Mouse (Mus musculus) liver (tissue): Measurements from ENCODE around the gene Nr2e3.
"Not testable (repeated sequence)": the region's sequence is repeated elsewhere in the genome, so short reads cannot be mapped to it uniquely, and the experiment has no call there.

Source experiments
- DNase-seq: peaks from one replicate; pipeline ENCODE4 v3.0.0-alpha.2; 2020; ENCODE audit warnings: mixed read lengths

Gene Nr2e3

DNA sequence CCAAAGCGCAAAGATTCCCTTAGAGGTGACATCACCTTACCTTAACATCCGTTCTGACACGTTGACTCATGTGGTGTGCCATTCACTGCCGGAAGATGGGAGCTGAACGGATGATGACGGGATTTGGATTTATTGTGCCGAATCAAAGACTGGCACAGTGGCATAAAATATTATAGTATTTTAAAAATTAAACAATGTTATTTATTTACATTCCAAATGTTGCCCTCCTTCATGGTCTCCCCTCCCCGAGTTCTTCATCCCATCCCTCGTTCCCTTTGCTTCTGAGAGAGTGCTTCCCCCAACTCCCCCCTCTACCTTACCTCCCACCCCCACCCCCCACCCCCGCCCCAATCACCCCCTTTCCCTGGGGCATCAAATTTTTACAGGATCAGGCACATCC, at the start of gene Nr2e3:
Gene Nr2e3, minus strand, starts transcription at position 101 of the 400 bp plus-strand sequence.
- no peak for DNase-seq

DNA sequence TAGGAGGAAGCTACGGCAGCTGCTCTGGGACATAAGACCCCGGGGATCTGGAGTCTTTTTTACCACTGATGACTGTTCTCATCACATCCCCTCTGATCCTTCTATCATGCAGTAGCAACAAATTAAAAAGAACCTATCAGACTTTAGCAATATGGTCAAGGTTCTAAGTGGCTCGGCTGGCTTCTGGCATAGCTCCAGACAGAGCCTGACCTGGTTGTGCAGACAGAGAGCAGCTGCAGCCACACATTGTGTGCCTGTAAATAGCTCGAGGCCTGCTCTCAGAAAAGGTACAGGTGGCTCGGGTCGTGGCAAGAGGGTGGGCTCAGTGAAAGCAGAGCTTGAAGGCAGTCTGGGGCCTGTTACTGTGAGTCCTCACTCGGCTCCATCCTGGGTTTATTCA, 48.5 kb upstream of the Nr2e3 start:
- no peak for DNase-seq

DNA sequence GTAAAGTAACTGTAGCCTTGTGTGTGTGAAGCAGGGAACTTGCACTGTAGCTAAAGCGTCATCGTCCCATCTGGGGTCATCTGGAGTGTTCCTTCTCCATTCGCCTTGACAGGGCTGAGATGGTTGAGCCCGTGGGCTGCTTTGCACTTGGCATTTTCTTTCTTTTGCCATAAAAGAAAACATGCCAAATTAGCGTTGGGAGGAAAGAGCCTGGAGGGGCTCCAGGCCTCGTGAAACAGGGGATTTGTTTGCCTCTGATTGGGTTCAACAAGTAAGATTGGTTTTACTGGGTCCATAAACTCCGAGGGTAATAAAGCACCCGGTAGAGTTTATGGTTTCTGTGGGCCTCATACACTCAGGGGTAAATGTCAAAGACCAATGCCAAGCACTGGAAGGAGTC, 41.9 kb upstream of the Nr2e3 start:
- no peak for DNase-seq

GRCm38 (mm10) chr9:60001444-60001843, 41.0 kb upstream of the Nr2e3 start:
- no peak for DNase-seq

DNA sequence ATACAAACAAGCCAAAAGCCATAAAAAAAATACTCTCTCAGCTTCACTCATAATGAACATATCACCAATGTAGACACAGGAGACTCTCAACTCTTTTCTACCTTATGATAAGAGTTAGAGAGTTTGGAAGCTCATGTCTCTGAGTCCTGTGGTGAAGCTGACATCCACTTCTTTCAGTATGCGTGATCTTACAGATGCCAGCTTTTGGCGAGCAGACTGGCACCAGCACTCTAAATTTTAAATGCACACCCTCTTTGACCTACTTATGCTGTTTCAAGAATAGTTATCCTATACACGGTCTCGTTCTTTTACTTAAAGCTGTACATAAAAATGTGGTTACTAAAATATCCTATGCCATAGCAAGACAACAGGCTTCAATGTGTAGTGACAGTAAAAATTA, 37.3 kb upstream of the Nr2e3 start:
- no peak for DNase-seq

GRCm38 (mm10) chr9:59991407-59991806, 30.9 kb upstream of the Nr2e3 start:
- DNase-seq, result no peak

GRCm38 (mm10) chr9:59989864-59990263, 29.4 kb upstream of the Nr2e3 start:
- DNase-seq, result peak; percentile 55

GRCm38 (mm10) chr9:59985900-59986572, 25.6 kb upstream of the Nr2e3 start:
- no peak for DNase-seq

DNA sequence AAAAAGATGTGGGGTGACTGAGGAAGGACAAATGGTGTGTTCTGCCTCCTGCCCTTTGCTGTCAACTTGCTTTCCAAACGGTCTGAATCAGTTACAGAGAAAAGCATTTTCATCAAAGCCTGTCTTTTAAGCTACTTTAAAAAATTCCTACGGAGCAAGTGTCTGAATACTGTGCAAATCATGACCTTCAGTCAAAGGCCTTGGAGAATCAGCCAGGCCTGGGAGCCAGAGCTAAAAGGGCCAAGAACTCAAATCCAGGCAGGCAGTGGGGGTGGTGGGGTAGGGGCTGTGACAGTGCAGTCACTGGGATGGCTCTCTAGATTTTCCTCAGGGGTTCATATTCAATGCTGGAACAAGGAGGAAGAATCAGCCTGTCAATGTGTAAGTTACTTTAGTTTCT, 20.7 kb upstream of the Nr2e3 start:
- DNase-seq, result no peak

- no peak for DNase-seq
Measured at GRCm38 (mm10) chr9:59971263-59971662, 10.8 kb upstream of the Nr2e3 start.

DNA sequence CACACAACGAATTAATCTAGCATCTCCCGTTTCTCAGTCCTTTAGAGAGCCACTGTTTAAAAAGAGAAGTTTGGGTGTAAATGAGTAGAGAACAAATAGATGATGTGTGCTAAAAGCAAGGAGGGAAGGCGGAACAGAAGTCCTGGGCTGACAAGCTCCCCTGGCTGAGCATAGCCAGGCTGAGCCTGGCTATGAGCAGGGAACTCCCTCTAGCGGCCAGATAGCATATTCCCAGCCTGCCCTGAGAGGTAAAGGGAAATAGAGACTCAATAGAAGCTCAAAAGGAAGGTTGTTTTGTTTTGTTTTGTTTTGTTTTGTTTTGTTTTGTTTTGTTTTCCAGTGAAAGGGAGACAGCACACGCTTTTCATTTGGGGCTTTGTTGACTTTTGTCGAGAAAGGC, 8.9 kb upstream of the Nr2e3 start:
- DNase-seq, result peak; percentile 56

- DNase-seq, result no peak
Measured at GRCm38 (mm10) chr9:59965046-59965445, 4.6 kb upstream of the Nr2e3 start.

DNA sequence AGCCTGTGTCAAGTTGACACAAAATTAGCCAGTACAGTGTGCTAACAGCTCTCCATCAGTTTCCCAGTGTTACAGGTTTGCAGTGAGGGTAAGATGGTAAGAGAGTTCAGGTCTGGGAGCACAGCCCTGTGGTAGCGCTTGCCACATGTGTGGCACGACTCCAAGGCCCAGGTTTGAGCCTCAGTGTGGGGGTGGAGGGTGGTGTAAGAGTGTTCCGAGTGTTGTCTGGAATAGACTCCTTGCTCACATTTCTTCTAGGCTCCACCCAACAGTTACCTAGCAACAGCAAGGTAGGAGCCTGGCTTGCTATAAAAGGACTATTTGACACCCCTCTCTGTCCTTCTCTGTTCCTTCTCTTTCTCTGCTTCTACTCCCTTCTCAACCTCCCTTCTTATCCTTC, 3.9 kb upstream of the Nr2e3 start:
- no peak for DNase-seq

DNA sequence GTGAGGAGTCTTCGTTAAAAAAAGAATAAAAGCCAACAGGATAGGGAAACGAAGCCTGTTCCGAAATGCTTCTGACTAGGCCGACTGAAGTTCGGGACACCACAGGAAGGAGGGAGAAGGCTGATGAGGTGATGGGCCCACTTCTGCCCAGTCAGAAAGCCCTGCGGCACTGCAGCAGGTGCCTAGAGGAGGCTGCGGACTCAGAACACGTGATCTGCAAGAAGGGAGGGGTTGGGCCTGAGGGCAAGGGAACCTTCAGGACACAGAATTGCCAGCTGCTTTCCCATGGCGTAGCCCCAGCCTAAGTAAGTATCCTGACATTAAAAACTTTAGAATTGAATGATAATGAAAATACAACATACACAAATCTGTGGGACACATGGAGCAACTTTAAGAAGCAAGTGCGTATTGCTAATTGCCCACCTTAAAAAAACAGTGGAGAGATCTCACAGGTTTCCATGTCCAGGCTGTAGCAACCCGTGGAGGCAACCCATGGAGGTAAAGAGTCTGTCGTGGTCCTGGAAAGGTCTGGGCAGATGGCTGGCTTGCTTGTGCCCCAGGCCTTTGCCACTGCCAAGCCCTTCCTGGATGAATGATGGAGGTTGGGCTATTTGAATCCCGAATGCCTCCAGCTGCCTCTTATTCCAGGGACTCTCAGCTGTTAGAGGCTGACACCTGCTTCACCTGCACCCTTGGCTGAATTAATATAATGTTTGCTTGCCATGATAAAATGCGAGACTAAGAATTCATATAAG, 919 bp upstream of the Nr2e3 start:
- no peak for DNase-seq

- DNase-seq, result peak; percentile 73
Measured at GRCm38 (mm10) chr9:59959276-59959675, 1.2 kb downstream of the Nr2e3 start.

DNA sequence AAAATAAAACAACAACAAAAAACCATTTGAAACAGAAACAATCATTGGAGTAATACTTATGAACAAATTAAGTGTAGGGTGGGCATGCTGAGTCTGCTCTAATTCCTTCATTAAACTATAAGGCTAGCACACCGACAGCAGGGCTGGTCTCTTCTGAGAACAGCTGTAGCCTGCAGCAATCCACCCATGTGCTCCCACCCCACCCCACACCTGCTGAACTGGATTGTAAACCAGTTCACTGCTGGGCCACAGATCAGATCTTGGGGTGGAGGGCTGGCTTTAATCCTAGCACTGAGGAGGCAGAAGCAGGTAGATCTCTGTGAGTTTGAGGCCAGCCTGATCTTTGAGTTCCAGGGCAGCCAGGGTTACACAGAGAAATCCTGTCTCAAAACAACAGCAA, 2.3 kb downstream of the Nr2e3 start:
- DNase-seq, result not testable (repeated sequence)

- no peak for DNase-seq
Measured at GRCm38 (mm10) chr9:59956496-59956895, 4.0 kb downstream of the Nr2e3 start.

DNA sequence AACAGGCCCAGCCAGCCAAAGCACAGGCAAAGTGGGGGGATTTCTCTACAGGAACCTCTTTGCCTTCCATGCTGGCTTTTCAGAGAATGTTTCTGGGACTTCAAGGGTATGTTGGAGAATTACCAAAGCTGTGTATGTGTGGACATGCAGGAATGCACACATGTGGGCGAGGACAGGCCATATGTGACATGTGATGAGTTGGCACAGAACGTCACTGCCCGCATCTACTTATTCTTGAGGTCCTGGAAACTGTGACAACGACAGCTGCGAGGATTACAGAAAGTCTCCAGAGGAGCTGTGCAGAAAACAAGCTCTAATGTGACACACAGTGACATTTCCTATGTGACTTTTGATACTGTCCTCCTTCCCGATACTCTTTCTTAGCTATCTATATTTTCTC, 4.8 kb downstream of the Nr2e3 start:
- no peak for DNase-seq

- no peak for DNase-seq
Measured at GRCm38 (mm10) chr9:59955199-59955598, 5.3 kb downstream of the Nr2e3 start.

DNA sequence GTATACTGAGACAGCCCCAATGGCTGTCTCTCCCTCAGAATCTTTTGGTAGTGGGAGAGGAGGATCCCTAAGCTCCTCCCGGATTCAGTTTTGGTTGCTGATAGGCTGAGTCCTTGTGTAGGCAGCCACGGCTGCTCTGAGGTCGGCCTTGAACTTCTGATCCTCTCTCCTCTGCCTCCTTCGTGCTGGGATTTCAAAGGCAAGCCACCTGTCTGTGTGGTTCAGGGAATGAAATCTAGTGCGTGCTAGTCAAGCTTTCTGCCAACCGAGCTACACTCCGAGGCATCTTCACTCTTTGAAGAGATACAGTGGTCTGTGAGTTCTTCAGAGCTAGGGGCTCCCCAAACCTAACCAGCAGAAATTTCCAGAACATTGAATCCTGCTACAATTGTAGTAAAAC, 6.9 kb downstream of the Nr2e3 start:
- DNase-seq, result no peak

DNA sequence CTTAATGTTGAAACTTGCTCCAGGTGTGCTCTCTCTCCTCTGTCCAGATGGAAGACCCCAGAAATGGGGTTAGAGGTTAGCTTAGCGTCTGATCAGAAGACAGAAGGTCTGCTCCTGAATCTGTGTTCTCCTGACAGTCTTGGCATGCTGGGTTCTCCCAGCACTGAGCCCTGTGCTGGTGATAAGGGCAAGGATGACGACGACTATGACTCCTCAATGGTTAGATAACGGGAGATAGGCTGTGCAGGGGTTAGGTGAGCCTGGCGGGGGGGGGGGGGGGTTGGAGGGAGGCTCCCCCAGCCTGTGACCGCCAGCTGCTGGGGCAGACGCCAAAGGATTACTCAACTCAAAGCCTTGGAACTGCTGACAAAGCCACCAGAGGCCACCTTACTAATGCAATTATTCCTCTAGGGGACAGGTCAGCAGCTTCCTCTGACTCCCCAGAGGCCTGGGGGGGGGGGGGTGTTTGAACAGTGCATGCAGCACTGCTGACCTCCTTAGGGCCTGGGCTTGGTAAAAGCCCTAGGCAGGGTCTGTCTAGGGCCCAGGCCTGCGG, 7.9 kb downstream of the Nr2e3 start:
- no peak for DNase-seq

DNA sequence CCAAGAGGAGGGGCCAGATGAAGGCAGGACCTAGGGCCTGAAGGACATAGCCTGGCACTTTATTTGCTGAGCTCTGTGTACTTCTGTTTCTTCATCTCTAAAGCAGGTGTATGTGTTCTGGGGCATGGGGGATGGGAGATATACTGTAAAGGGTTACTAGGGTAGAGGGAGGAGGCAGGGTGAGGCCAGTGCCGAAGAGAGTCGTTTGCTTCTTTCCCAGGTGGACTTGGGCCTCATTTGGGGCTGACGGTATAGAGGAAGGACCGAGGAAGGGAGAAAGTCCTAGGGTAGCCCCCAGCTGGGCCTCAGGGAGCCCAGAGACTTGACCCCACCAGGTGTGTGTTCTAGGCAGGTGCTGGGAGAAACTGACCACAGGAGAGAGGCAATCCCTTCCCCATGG, 8.5 kb downstream of the Nr2e3 start:
- no peak for DNase-seq

DNA sequence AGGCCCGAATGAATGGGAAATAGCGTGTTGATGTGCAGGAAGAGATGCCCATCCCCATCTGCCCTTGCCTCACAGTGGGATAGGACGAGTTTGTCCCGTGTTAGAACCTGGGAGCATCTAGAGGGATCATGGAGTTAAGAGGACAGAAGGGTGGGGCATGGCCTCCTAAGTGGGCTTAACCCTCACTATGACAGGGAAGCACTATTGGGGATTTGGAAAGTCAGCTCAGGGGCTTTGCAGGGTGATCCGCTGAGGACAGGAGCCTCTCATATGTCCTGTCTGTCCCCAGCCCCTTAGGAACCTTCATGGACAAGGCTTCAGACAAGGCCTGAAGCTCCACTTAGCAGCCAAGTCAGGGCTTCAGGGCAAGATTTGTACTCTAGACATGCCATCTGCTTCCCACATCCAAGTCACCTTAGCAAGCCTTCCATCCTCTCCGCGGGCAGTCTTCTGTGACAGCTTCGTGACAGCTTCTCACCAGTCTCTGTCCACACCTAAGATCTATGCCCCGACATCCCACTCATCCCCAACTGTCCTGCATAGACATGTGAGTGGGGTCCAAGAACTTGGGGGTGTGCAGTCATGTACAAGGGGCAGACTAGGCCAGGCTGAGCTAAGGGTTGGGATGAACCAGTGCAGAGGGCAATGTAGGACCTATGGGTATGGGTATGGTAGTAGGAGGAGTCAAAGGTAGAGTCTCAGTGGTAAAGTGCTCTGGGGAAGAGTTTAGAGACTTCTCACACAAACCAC, 9.3 kb downstream of the Nr2e3 start:
- DNase-seq, result no peak

GRCm38 (mm10) chr9:59949981-59950380, 10.5 kb downstream of the Nr2e3 start:
- no peak for DNase-seq
